Mouse (Mus musculus): ENCODE data around the gene Ednra. TPM values are rescaled to one million over a fixed set of nuclear protein-coding genes. Genes with fewer than 3 reads are reported as not detected.

Ednra gene
- polyA plus RNA-seq (2016; fragmentation: Nextera tagmentation; extraction: Ambion mirVana) = 9.4 and 11.9 TPM in 2 replicates

GRCm38 (mm10) chr8:77724046-77724930, at the start of gene Ednra:
Gene Ednra, minus strand, starts transcription at chr8:77724464.
- Histone ChIP-seq H3K27me3 (no peaks in the 10 kb centered on the region), H3K9ac (replicated peaks) (peak within 1 kb of the TSS; percentile 59), H3K9me3 (no peaks in the 10 kb centered on the region), H3K4me1 (peaks cover 10% of the 10 kb centered on the region; the same call in 1 of the 2 replicates), H3K36me3 (no peaks in the 10 kb centered on the region), H3K27ac (replicated peaks) (0 out of 2 replicates have a peak within 1 kb of the TSS, but pooled peaks have one; percentile 22), H3K4me3 (peak within 1 kb of the TSS; percentile 51), H3K4me2 (replicated peaks) (peak within 1 kb of the TSS; percentile 87)
- WGBS = 1% methylated on average over 27 of the region's 27 CpGs
- ATAC-seq (ENCODE audit: low FRiP score, low read depth) = peak; percentile 89

GRCm38 (mm10) chr8:77773831-77774230, 49.6 kb upstream of the Ednra start:
- no peak for ATAC-seq (ENCODE audit: low FRiP score, low read depth)

GRCm38 (mm10) chr8:77773256-77773655, 49.0 kb upstream of the Ednra start:
- H3K27ac ChIP-seq (replicated peaks) = no peak overlapping the region
- no peaks in the 10 kb centered on the region for H3K27me3 ChIP-seq
- no peak overlapping the region for H3K4me3 ChIP-seq
- H3K9ac ChIP-seq (replicated peaks) = no peak overlapping the region
- 74% methylated on average over 5 of the region's 5 CpGs for WGBS
- no peak for ATAC-seq (ENCODE audit: low FRiP score, low read depth)
- H3K4me2 ChIP-seq (replicated peaks) = no peak overlapping the region
- H3K36me3 ChIP-seq = no peaks in the 10 kb centered on the region
- no peaks in the 10 kb centered on the region for H3K9me3 ChIP-seq
- H3K4me1 ChIP-seq = peaks cover 4% of the 10 kb centered on the region; the same call in 1 of the 2 replicates

More at GRCm38 (mm10) chr8:77773831-77774230, 49.6 kb upstream of the Ednra start:
- Histone ChIP-seq H3K4me1 (peaks cover 4% of the 10 kb centered on the region; the same call in 1 of the 2 replicates), H3K4me3 (no peak overlapping the region), H3K9me3 (no peaks in the 10 kb centered on the region), H3K27ac (replicated peaks) (no peak overlapping the region), H3K9ac (replicated peaks) (no peak overlapping the region), H3K4me2 (replicated peaks) (no peak overlapping the region), H3K36me3 (no peaks in the 10 kb centered on the region), H3K27me3 (no peaks in the 10 kb centered on the region)
- 77% methylated on average over 4 of the region's 4 CpGs for WGBS

- no peaks in the 10 kb centered on the region for H3K36me3 ChIP-seq
- no peak overlapping the region for H3K4me2 ChIP-seq (replicated peaks)
- H3K27ac ChIP-seq (replicated peaks) = no peak overlapping the region
- peak; percentile 27 for ATAC-seq (ENCODE audit: low FRiP score, low read depth)
- no peaks in the 10 kb centered on the region for H3K9me3 ChIP-seq
- WGBS = 77% methylated on average over 5 of the region's 5 CpGs
- no peak overlapping the region for H3K9ac ChIP-seq (replicated peaks)
- H3K4me3 ChIP-seq = no peak overlapping the region
- peaks cover 4% of the 10 kb centered on the region; the same call in 1 of the 2 replicates for H3K4me1 ChIP-seq
- no peaks in the 10 kb centered on the region for H3K27me3 ChIP-seq
These were observed 48.1 kb upstream of the Ednra start for GRCm38 (mm10) chr8:77772210-77772886.

GRCm38 (mm10) chr8:77770966-77771365, 46.7 kb upstream of the Ednra start:
- Histone ChIP-seq H3K36me3 (no peaks in the 10 kb centered on the region), H3K4me2 (replicated peaks) (no peak overlapping the region), H3K27ac (replicated peaks) (no peak overlapping the region), H3K9ac (replicated peaks) (no peak overlapping the region), H3K27me3 (no peaks in the 10 kb centered on the region), H3K4me3 (no peak overlapping the region), H3K9me3 (no peaks in the 10 kb centered on the region), H3K4me1 (peaks cover 4% of the 10 kb centered on the region; the same call in 1 of the 2 replicates)
- 85% methylated on average over 3 of the region's 3 CpGs for WGBS
- ATAC-seq (ENCODE audit: low FRiP score, low read depth) = no peak

- Histone ChIP-seq H3K4me1 (peaks cover 4% of the 10 kb centered on the region; the same call in 1 of the 2 replicates), H3K27me3 (no peaks in the 10 kb centered on the region), H3K36me3 (no peaks in the 10 kb centered on the region), H3K4me2 (replicated peaks) (no peak overlapping the region), H3K4me3 (no peak overlapping the region), H3K9me3 (no peaks in the 10 kb centered on the region), H3K9ac (replicated peaks) (no peak overlapping the region), H3K27ac (replicated peaks) (no peak overlapping the region)
- ATAC-seq (ENCODE audit: low FRiP score, low read depth) = no peak
- WGBS = 92% methylated on average over 5 of the region's 5 CpGs
These were observed 44.7 kb upstream of the Ednra start for GRCm38 (mm10) chr8:77768916-77769315.

- Histone ChIP-seq H3K4me1 (no peaks in the 10 kb centered on the region), H3K27ac (replicated peaks) (no peak overlapping the region), H3K9ac (replicated peaks) (no peak overlapping the region), H3K36me3 (no peaks in the 10 kb centered on the region), H3K9me3 (no peaks in the 10 kb centered on the region), H3K27me3 (no peaks in the 10 kb centered on the region), H3K4me3 (no peak overlapping the region), H3K4me2 (replicated peaks) (no peak overlapping the region)
- 87% methylated on average over 8 of the region's 8 CpGs for whole genome bisulfite sequencing
- ATAC-seq (ENCODE audit: low FRiP score, low read depth) = no peak
These were observed 40.0 kb upstream of the Ednra start for GRCm38 (mm10) chr8:77764253-77764652.

- Histone ChIP-seq H3K36me3 (no peaks in the 10 kb centered on the region), H3K27me3 (no peaks in the 10 kb centered on the region), H3K9ac (replicated peaks) (no peak overlapping the region), H3K4me1 (no peaks in the 10 kb centered on the region), H3K9me3 (no peaks in the 10 kb centered on the region), H3K4me3 (no peak overlapping the region), H3K4me2 (replicated peaks) (no peak overlapping the region), H3K27ac (replicated peaks) (no peak overlapping the region)
- WGBS = 83% methylated on average over 3 of the region's 3 CpGs
- no peak for ATAC-seq (ENCODE audit: low FRiP score, low read depth)
These were observed 38.7 kb upstream of the Ednra start for GRCm38 (mm10) chr8:77762967-77763366.

GRCm38 (mm10) chr8:77755441-77755840, 31.2 kb upstream of the Ednra start:
- no peaks in the 10 kb centered on the region for H3K4me1 ChIP-seq
- no peak overlapping the region for H3K9ac ChIP-seq (replicated peaks)
- no peak for ATAC-seq (ENCODE audit: low FRiP score, low read depth)
- no peak overlapping the region for H3K4me3 ChIP-seq
- H3K27ac ChIP-seq (replicated peaks) = no peak overlapping the region
- 59% methylated on average over 4 of the region's 4 CpGs for WGBS
- no peaks in the 10 kb centered on the region for H3K9me3 ChIP-seq
- no peaks in the 10 kb centered on the region for H3K27me3 ChIP-seq
- H3K4me2 ChIP-seq (replicated peaks) = no peak overlapping the region
- no peaks in the 10 kb centered on the region for H3K36me3 ChIP-seq

- H3K36me3 ChIP-seq = no peaks in the 10 kb centered on the region
- no peaks in the 10 kb centered on the region for H3K4me1 ChIP-seq
- no peak overlapping the region for H3K27ac ChIP-seq (replicated peaks)
- H3K4me2 ChIP-seq (replicated peaks) = no peak overlapping the region
- no peak overlapping the region for H3K4me3 ChIP-seq
- no peak overlapping the region for H3K9ac ChIP-seq (replicated peaks)
- no peaks in the 10 kb centered on the region for H3K27me3 ChIP-seq
- ATAC-seq (ENCODE audit: low FRiP score, low read depth) = no peak
- WGBS = 90% methylated on average over 5 of the region's 5 CpGs
- H3K9me3 ChIP-seq = no peaks in the 10 kb centered on the region
These were observed 29.5 kb upstream of the Ednra start for GRCm38 (mm10) chr8:77753796-77754195.

GRCm38 (mm10) chr8:77752041-77752440, 27.8 kb upstream of the Ednra start:
- Histone ChIP-seq H3K36me3 (no peaks in the 10 kb centered on the region), H3K9me3 (no peaks in the 10 kb centered on the region), H3K27ac (replicated peaks) (no peak overlapping the region), H3K4me2 (replicated peaks) (no peak overlapping the region), H3K4me1 (no peaks in the 10 kb centered on the region), H3K9ac (replicated peaks) (no peak overlapping the region), H3K4me3 (no peak overlapping the region), H3K27me3 (no peaks in the 10 kb centered on the region)
- WGBS = 68% methylated on average over 3 of the region's 3 CpGs
- no peak for ATAC-seq (ENCODE audit: low FRiP score, low read depth)

- WGBS = 79% methylated on average over 4 of the region's 4 CpGs
- Histone ChIP-seq H3K9ac (replicated peaks) (no peak overlapping the region), H3K27me3 (no peaks in the 10 kb centered on the region), H3K4me2 (replicated peaks) (no peak overlapping the region), H3K9me3 (no peaks in the 10 kb centered on the region), H3K4me1 (no peaks in the 10 kb centered on the region), H3K27ac (replicated peaks) (no peak overlapping the region), H3K4me3 (no peak overlapping the region), H3K36me3 (no peaks in the 10 kb centered on the region)
- ATAC-seq (ENCODE audit: low FRiP score, low read depth) = no peak
These were observed 26.1 kb upstream of the Ednra start for GRCm38 (mm10) chr8:77750407-77750806.
